Mouse (Mus musculus) thymus, adult 18-20 months (tissue): ENCODE results near the gene Lgsn.

Experiments
- DNase-seq, 2 experiments: peaks; one replicate each; pipeline ENCODE4 v3.0.0; 2022; ENCODE audit warnings: mixed read lengths in 2 of 2

Lgsn gene

GRCm38 (mm10) chr1:31220599-31221250 lies 44.5 kb downstream of the Lgsn start:
- DNase-seq = no peak

DNA sequence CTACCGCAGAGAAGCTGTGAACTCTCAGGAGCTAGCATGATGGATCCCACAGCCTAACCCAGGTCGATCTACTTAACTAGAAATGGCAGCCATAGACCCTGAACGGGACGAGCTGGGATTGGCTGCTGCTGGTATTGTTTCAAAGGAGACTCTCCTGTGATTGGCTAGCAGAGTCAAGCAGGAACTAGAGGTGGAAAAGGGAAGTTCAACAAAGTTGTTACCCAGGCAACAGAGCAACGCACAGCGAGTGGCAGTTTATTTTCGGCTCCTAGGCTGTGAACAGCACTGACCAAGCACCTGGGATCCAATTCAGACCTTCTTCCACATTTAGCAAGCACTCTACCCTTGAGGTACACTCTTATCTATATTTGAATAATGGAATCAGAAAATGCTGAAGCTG lies 46.4 kb downstream of the Lgsn start, which contains the start of the genes 4931428L18Rik and Pih1d3:
Gene 4931428L18Rik (minus strand): TSS at position 121 of the 400 bp plus-strand sequence.
Gene Pih1d3 (plus strand): TSS at position 275 of the 400 bp plus-strand sequence.
- peak in 1 of 2 experiments; percentile 17 for DNase-seq

DNA sequence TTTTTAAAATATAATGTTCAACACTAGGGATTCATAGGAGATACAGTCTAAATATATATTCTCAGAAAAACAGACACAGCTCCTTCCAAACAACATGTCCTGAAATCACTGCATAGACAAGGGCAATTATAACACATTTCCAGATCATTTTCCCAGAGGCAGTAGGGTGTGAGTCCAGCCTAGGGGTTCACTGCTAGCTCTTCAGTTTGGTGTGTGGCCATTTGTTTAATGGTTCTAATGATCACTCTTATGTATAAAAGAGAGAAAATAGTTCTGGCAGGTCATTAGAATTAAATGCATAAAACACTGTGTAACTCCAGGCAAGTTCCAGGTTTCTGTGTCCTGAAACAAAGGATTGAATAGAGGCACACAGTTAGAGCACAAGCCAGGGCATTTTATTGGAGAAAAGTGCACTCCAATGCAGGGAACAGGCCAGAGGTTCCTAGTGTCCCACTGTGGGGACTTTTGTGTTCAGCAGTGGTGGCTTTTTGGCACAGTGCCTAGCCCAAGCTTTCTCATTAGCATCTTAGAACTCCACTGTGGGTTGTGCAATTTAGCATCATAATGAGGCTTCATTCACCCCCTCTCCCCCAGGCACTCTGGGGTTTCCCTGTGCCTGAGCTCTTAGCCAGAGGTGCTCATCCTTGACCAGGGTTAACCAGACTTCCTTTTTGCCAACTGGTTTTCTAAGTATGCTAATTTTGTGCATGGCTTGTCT lies 57.3 kb downstream of the Lgsn start:
- no peak for DNase-seq
